Mouse (Mus musculus): ENCODE data around the gene Mto1. TPM values are rescaled to one million over a fixed set of nuclear protein-coding genes. Genes with fewer than 3 reads are reported as not detected.
"Not testable (repeated sequence)": the region's sequence is repeated elsewhere in the genome, so short reads cannot be mapped to it uniquely, and the experiment has no call there.

Gene Mto1
- polyA plus RNA-seq, 2 experiments, result 14.0 to 17.7 TPM

DNA sequence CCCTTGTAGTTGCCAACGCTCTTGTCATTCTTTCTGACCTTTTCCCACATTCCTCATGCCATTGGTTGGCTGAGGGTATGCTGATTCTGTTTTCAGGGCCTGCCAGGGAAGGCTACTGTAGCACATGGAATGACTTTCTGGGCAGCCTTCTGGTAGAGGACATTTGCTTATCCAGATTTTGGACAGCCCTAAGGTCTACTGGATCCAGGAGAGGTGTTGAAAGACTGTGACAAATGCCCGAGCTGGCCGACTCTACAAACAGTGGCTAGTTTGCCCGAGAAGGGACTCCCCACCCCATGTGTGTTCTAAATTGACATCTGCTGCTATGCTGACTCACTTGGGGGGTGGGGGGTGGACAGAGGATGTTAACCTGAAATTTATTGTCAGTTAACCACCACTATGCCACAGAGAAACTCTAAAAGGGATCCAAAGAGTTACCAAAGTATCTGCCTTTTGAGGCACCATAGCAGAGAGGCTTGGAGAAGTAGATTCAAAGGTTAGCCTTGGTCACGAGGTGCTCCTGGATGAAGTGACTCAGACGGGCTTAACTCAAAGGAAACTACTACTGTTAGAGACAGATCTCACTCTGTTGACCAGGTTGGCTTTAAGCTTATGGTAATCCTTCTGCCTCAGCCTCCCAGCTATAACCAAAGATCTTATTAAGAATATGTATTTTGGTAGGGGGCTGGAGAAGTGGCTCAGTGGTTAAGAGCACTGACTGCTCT, 65.9 kb downstream of the Mto1 start:
- ATAC-seq (ENCODE audit: insufficient read depth), result no peak
- TF ChIP-seq CTCF (IDR thresholded peaks at IDR 0.05; ENCODE audit: low read depth) (no peak), EP300 (IDR thresholded peaks at IDR 0.05; ENCODE audit: low read depth) (no peak)
- no peak overlapping the region for H3K4me3 ChIP-seq (ENCODE audit: insufficient read depth in 1 of 2, low read depth in 2 of 2, low read length in 2 of 2)
- H3K27me3 ChIP-seq (ENCODE audit: control insufficient read depth, insufficient read depth, low read length), result no peaks in the 10 kb centered on the region
- H3K4me2 ChIP-seq (ENCODE audit: low read depth), result no peak overlapping the region
- no peak overlapping the region for H3K27ac ChIP-seq
- H3K4me1 ChIP-seq (replicated peaks; ENCODE audit: control insufficient read depth in 2 of 2, insufficient read depth in 2 of 2, low read length in 1 of 2), result peaks cover 15 to 31% of the 10 kb centered on the region in 2 experiments
- H3K9me3 ChIP-seq (ENCODE audit: control insufficient read depth, low read length), result no peaks in the 10 kb centered on the region
- no peak overlapping the region; the same call in 1 of the 2 replicates for H3K9ac ChIP-seq (replicated peaks)
- H3K36me3 ChIP-seq (replicated peaks; ENCODE audit: control insufficient read depth, insufficient read depth, low read depth), result no peaks in the 10 kb centered on the region
- no peak for DNase-seq (ENCODE audit: low read depth in 3 of 3, low spot score in 3 of 3)
- WGBS (ENCODE audit: insufficient replicate concordance), result 49% methylated on average over 6 of the region's 6 CpGs

DNA sequence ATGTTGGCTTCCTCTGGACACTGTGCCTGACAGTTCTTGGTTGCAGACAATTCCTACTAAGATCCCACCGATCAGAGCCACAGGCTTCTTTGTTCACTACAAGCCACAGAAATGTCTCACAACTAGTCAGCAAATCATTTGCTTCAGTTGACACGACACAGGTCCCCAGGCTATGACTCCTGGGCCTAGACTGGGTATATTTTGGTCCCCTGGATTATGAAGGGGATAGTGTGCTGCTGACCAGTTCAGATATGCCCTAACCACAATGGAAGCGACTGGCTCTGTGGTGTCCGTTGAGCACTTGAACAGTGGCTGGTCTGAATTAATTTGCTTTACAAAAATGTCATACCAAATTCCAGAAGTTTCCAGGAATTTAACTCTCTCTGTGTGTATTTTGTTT, 66.7 kb downstream of the Mto1 start:
- Histone ChIP-seq H3K4me3 (ENCODE audit: insufficient read depth in 1 of 2, low read depth in 2 of 2, low read length in 2 of 2) (no peak overlapping the region), H3K27me3 (ENCODE audit: control insufficient read depth, insufficient read depth, low read length) (no peaks in the 10 kb centered on the region), H3K9ac (replicated peaks) (no peak overlapping the region), H3K4me1 (replicated peaks; ENCODE audit: control insufficient read depth in 2 of 2, insufficient read depth in 2 of 2, low read length in 1 of 2) (peaks cover 15 to 31% of the 10 kb centered on the region in 2 experiments), H3K4me2 (ENCODE audit: low read depth) (no peak overlapping the region), H3K36me3 (replicated peaks; ENCODE audit: control insufficient read depth, insufficient read depth, low read depth) (no peaks in the 10 kb centered on the region), H3K9me3 (ENCODE audit: control insufficient read depth, low read length) (no peaks in the 10 kb centered on the region), H3K27ac (no peak overlapping the region)
- no peak for ATAC-seq (ENCODE audit: insufficient read depth)
- TF ChIP-seq EP300 (IDR thresholded peaks at IDR 0.05; ENCODE audit: low read depth) (no peak), CTCF (IDR thresholded peaks at IDR 0.05; ENCODE audit: low read depth) (no peak)
- 52% methylated on average over 4 of the region's 4 CpGs for WGBS (ENCODE audit: insufficient replicate concordance)
- no peak for DNase-seq (ENCODE audit: low read depth in 3 of 3, low spot score in 3 of 3)

DNA sequence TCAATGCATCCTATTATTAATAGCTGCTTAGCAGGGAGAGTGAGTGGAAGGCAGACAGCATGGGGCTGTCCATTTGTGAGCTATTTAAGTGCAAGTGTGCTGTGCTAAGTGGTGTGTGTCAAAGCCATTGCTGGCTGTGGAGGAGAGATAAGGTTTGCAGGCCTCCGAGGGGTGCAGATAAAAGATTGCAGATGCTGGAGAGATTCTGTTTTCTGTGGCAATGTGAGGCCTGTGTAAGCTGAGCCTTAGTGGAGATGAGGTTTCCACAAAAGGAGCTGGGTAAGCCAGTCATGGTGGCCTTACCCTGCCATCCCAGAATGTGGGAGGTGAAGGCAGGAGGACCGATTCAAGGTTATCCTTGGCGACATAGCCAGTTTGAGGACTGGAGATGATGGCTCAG, 68.1 kb downstream of the Mto1 start:
- DNase-seq (ENCODE audit: low read depth in 3 of 3, low spot score in 3 of 3), result peak; percentile 63 to 85 (median 79)
- ATAC-seq (ENCODE audit: insufficient read depth), result peak; percentile 85
- H3K36me3 ChIP-seq (replicated peaks; ENCODE audit: control insufficient read depth, insufficient read depth, low read depth), result no peaks in the 10 kb centered on the region
- WGBS (ENCODE audit: insufficient replicate concordance), result 18% methylated on average over 3 of the region's 3 CpGs
- H3K4me2 ChIP-seq (ENCODE audit: low read depth), result peak overlapping the region; percentile 55
- peak overlapping the region; percentile 24 for H3K27ac ChIP-seq
- no peak overlapping the region for H3K4me3 ChIP-seq (ENCODE audit: insufficient read depth in 1 of 2, low read depth in 2 of 2, low read length in 2 of 2)
- H3K9me3 ChIP-seq (ENCODE audit: control insufficient read depth, low read length), result no peaks in the 10 kb centered on the region
- peaks cover 21 to 43% of the 10 kb centered on the region in 2 experiments for H3K4me1 ChIP-seq (replicated peaks; ENCODE audit: control insufficient read depth in 2 of 2, insufficient read depth in 2 of 2, low read length in 1 of 2)
- TF ChIP-seq EP300 (IDR thresholded peaks at IDR 0.05; ENCODE audit: low read depth), result peak; percentile 90
- no peak for TF ChIP-seq CTCF (IDR thresholded peaks at IDR 0.05; ENCODE audit: low read depth)
- peak overlapping the region; percentile 14 for H3K9ac ChIP-seq (replicated peaks)
- no peaks in the 10 kb centered on the region for H3K27me3 ChIP-seq (ENCODE audit: control insufficient read depth, insufficient read depth, low read length)

DNA sequence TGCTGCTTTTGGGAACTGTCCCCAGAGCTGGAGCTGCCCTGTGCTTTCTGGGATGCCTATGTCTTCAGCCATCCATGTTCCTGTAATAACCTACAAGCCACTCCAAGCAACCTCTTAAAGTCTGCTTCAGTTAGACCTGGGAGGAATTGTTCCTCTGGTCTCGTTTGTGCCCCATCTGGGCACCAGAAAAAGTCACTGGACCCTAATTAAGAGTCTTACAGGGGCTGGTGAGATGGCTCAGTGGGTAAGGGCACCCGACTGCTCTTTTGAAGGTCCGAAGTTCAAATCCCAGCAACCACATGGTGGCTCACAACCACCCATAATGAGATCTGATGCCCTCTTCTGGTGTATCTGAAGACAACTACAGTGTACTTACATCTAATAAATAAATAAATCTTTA, 69.2 kb downstream of the Mto1 start:
- not testable (repeated sequence) for ATAC-seq (ENCODE audit: insufficient read depth); H3K4me3 ChIP-seq (ENCODE audit: insufficient read depth in 1 of 2, low read depth in 2 of 2, low read length in 2 of 2); DNase-seq (ENCODE audit: low read depth in 3 of 3, low spot score in 3 of 3); H3K27me3 ChIP-seq (ENCODE audit: control insufficient read depth, insufficient read depth, low read length); H3K27ac ChIP-seq; H3K9ac ChIP-seq (replicated peaks); H3K4me2 ChIP-seq (ENCODE audit: low read depth); H3K36me3 ChIP-seq (replicated peaks; ENCODE audit: control insufficient read depth, insufficient read depth, low read depth); H3K9me3 ChIP-seq (ENCODE audit: control insufficient read depth, low read length)
- WGBS (ENCODE audit: insufficient replicate concordance), result 51% methylated on average over 3 of the region's 3 CpGs
- peaks cover 21 to 45% of the 10 kb centered on the region in 2 experiments for H3K4me1 ChIP-seq (replicated peaks; ENCODE audit: control insufficient read depth in 2 of 2, insufficient read depth in 2 of 2, low read length in 1 of 2)
- 0 out of 2 replicates have a peak, but pooled peaks have one; percentile 6 for TF ChIP-seq CTCF (IDR thresholded peaks at IDR 0.05; ENCODE audit: low read depth)

DNA sequence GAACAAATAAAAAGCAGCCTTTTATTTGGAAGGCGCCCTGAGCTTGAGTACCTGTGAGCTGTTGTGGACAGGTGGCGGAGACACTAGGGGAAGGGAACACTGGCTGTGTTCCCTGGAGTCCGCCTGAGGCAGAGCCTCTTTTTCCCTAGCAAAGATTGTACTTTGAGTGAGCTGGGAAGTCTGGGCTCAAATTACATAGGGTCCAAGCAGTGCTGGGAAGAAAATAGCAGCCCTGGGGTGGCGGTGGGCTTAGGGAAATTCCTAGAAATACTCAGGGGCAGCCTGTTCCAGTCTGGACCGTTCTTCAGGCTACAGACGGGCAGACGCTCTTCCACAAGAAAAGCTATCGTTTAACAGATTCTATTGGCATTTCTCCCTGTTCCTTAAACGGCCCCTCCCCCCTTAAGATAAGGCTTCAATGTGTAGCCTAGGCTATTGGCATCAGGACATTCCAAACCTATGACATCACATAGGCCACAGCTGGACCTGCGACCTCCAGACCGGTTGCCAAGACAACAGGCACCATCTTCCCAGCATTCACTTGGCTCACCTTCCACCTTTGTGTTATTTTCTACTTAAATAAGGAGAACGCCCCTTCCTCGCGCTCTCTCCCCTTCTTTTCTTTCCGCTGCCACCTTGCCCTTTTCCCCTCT, 72.2 kb downstream of the Mto1 start:
- Histone ChIP-seq H3K36me3 (replicated peaks; ENCODE audit: control insufficient read depth, insufficient read depth, low read depth) (no peaks in the 10 kb centered on the region), H3K9ac (replicated peaks) (peak overlapping the region; percentile 51), H3K27ac (no peak overlapping the region), H3K27me3 (ENCODE audit: control insufficient read depth, insufficient read depth, low read length) (no peaks in the 10 kb centered on the region), H3K4me1 (replicated peaks; ENCODE audit: control insufficient read depth in 2 of 2, insufficient read depth in 2 of 2, low read length in 1 of 2) (peaks cover 15 to 30% of the 10 kb centered on the region in 2 experiments), H3K9me3 (ENCODE audit: control insufficient read depth, low read length) (no peaks in the 10 kb centered on the region), H3K4me2 (ENCODE audit: low read depth) (peak overlapping the region; percentile 67), H3K4me3 (ENCODE audit: insufficient read depth in 1 of 2, low read depth in 2 of 2, low read length in 2 of 2) (peak overlapping the region; percentile 43 to 65)
- TF ChIP-seq EP300 (IDR thresholded peaks at IDR 0.05; ENCODE audit: low read depth) (no peak), CTCF (IDR thresholded peaks at IDR 0.05; ENCODE audit: low read depth) (no peak)
- peak in 1 of 3 experiments; percentile 36 for DNase-seq (ENCODE audit: low read depth in 3 of 3, low spot score in 3 of 3)
- whole genome bisulfite sequencing (ENCODE audit: insufficient replicate concordance), result 25% methylated on average over 15 of the region's 15 CpGs
- ATAC-seq (ENCODE audit: insufficient read depth), result peak; percentile 24; the same call in 1 of the 2 replicates
